Mouse (Mus musculus) ES-E14 (cell line): ENCODE measurements around the gene Gcnt1. TPM values are rescaled to one million over a fixed set of nuclear protein-coding genes. Genes with fewer than 3 reads are reported as not detected.

Source experiments
- DNase-seq: peaks from one replicate; pipeline ENCODE4 v3.0.0-alpha.2; 2013; ENCODE audit warnings: low read depth, low spot score
- H3K27ac ChIP-seq: 2 replicates; pipeline ENCODE4 v1.5.1; 2012; ENCODE audit warnings: low read depth, mild to moderate bottlenecking, low read length, moderate library complexity, mixed read lengths; ENCODE audit not compliant: poor library complexity, insufficient read depth, severe bottlenecking
- H3K36me3 ChIP-seq: 2 replicates; pipeline ENCODE4 v1.6.1; 2012; ENCODE audit warnings: mild to moderate bottlenecking, low read length, moderate library complexity, mixed read lengths; ENCODE audit not compliant: control insufficient read depth, poor library complexity, insufficient read depth, severe bottlenecking
- H3K4me1 ChIP-seq, 2 experiments: fragments of 150-350 bp in 1 of 2; sonication (generic) in 1 of 2; 2 replicates each; pipeline ENCODE4 v1.6.1; 2012; ENCODE audit warnings: low read length in 2 of 2, mild to moderate bottlenecking in 1 of 2, mixed read lengths in 1 of 2; ENCODE audit not compliant: control insufficient read depth in 2 of 2, insufficient read depth in 2 of 2, poor library complexity in 1 of 2
- H3K4me3 ChIP-seq, 2 experiments: fragments of 150-350 bp in 1 of 2; sonication (generic) in 1 of 2; 2 replicates each; pipeline ENCODE4 v1.5.1; 2012; ENCODE audit warnings: low read length in 2 of 2, low read depth in 1 of 2, mild to moderate bottlenecking in 1 of 2, mixed read lengths in 1 of 2; ENCODE audit not compliant: insufficient read depth in 1 of 2, poor library complexity in 1 of 2, severe bottlenecking in 1 of 2
- H3K9ac ChIP-seq: 2 replicates; pipeline ENCODE4 v1.6.1; 2012; ENCODE audit warnings: low read depth, mild to moderate bottlenecking, low read length, mixed read lengths; ENCODE audit not compliant: poor library complexity, insufficient read depth, severe bottlenecking
- H3K9me3 ChIP-seq: fragments of 150-350 bp; sonication (generic); 2 replicates; pipeline ENCODE4 v1.6.1; 2012; ENCODE audit warnings: low read depth, mild to moderate bottlenecking, low read length; ENCODE audit not compliant: control insufficient read depth, insufficient read depth
- CHD2 ChIP-seq: IDR thresholded peaks from 2 replicates; pipeline ENCODE4 v1.6.1; 2014; ENCODE audit warnings: mild to moderate bottlenecking, low read depth, low read length, inconsistent platforms
- HCFC1 ChIP-seq: IDR thresholded peaks from 2 replicates; pipeline ENCODE4 v1.6.1; 2012; ENCODE audit warnings: low read length, inconsistent platforms, borderline replicate concordance; ENCODE audit not compliant: insufficient read depth
- MAFK ChIP-seq: IDR thresholded peaks from 2 replicates; pipeline ENCODE4 v1.6.1; 2014; ENCODE audit warnings: mild to moderate bottlenecking, low read depth, low read length, inconsistent platforms; ENCODE audit not compliant: insufficient read depth
- ZC3H11A ChIP-seq: IDR thresholded peaks from 2 replicates; pipeline ENCODE4 v1.6.1; 2012; ENCODE audit warnings: low read depth, mild to moderate bottlenecking, inconsistent platforms, low read length, borderline replicate concordance
- ZNF384 ChIP-seq: IDR thresholded peaks from 2 replicates; pipeline ENCODE4 v1.6.1; 2012; ENCODE audit warnings: low read depth, low read length, inconsistent platforms
- in situ Hi-C, 2 experiments: fragments of 600-800 bp; cut with MboI; formaldehyde crosslinking; loops; one replicate each; pipeline ENCODE4 v1.15.1; 2025; ENCODE audit warnings: low sequenced_read_pairs in 2 of 2, inconsistent platforms in 1 of 2; ENCODE audit not compliant: unreplicated experiment in 2 of 2
- total RNA-seq: library from RNA; depleted of rRNA; stranded (reverse); fragments of 300-350 nt; gene quantifications from 2 replicates; pipeline ENCODE4 v1.2.3, GENCODE M21; 2012

The Gcnt1 gene
- total RNA-seq, 1 experiment = 24.1 TPM

- no peak for DNase-seq
- Histone ChIP-seq H3K4me1 (0 out of 4 replicates have a peak, but pooled peaks cover 0 to 2% of the 10 kb centered on the region in 2 experiments), H3K9me3 (no peaks in the 10 kb centered on the region), H3K27ac (no peak overlapping the region), H3K4me3 (no peak overlapping the region), H3K36me3 (no peaks in the 10 kb centered on the region), H3K9ac (no peak overlapping the region)
- in situ Hi-C loops = no loop called here
- no peak for TF ChIP-seq ZNF384
These were observed 7.9 kb upstream of the Gcnt1 start for GRCm38 (mm10) chr19:17380549-17380948.

GRCm38 (mm10) chr19:17378845-17379244 is 6.2 kb upstream of the Gcnt1 start:
- 0 out of 4 replicates have a peak, but pooled peaks cover 0 to 2% of the 10 kb centered on the region in 2 experiments for H3K4me1 ChIP-seq
- no peak overlapping the region for H3K4me3 ChIP-seq
- H3K27ac ChIP-seq = no peak overlapping the region
- DNase-seq = no peak
- no peak overlapping the region for H3K9ac ChIP-seq
- no peak for TF ChIP-seq CHD2
- TF ChIP-seq HCFC1 = no peak
- TF ChIP-seq MAFK = no peak
- TF ChIP-seq ZNF384 = no peak
- no peak for TF ChIP-seq ZC3H11A
- no peaks in the 10 kb centered on the region for H3K36me3 ChIP-seq
- no peaks in the 10 kb centered on the region for H3K9me3 ChIP-seq
- in situ Hi-C loops = loop anchor here in 1 of 2 experiments (5.0 kb wide), 1 partner anchor 257 kb away; no protein-coding TSS in a partner anchor

GRCm38 (mm10) chr19:17369581-17369980 is 3.1 kb downstream of the Gcnt1 start:
- no peaks in the 10 kb centered on the region for H3K4me1 ChIP-seq
- no peak for TF ChIP-seq MAFK
- TF ChIP-seq HCFC1 = no peak
- TF ChIP-seq CHD2 = no peak
- no peak for TF ChIP-seq ZC3H11A
- TF ChIP-seq ZNF384 = no peak
- H3K4me3 ChIP-seq = no peak overlapping the region
- H3K9ac ChIP-seq = no peak overlapping the region
- H3K36me3 ChIP-seq = no peaks in the 10 kb centered on the region
- no peak overlapping the region for H3K27ac ChIP-seq
- DNase-seq = no peak
- in situ Hi-C loops = loop anchor here in 1 of 2 experiments (10.0 kb wide), 1 partner anchor 255 kb away; no protein-coding TSS in a partner anchor
- H3K9me3 ChIP-seq = no peaks in the 10 kb centered on the region

- no peaks in the 10 kb centered on the region for H3K9me3 ChIP-seq
- no peaks in the 10 kb centered on the region for H3K4me1 ChIP-seq
- in situ Hi-C loops = loop anchor here in 1 of 2 experiments (10.0 kb wide), 1 partner anchor 254 kb away; no protein-coding TSS in a partner anchor
- TF ChIP-seq HCFC1 (no peak), CHD2 (no peak), MAFK (no peak), ZC3H11A (no peak), ZNF384 (no peak)
- H3K27ac ChIP-seq = no peak overlapping the region
- no peaks in the 10 kb centered on the region for H3K36me3 ChIP-seq
- no peak for DNase-seq
- no peak overlapping the region for H3K4me3 ChIP-seq
- no peak overlapping the region for H3K9ac ChIP-seq
These were observed 4.1 kb downstream of the Gcnt1 start for GRCm38 (mm10) chr19:17368557-17368956.
